Mouse (Mus musculus) megakaryocyte, embryonic 14.5 days (primary cell): Measurements from ENCODE around the gene Paqr5.

ENCODE experiments used
- FLI1 ChIP-seq: IDR thresholded peaks from 2 replicates; pipeline ENCODE4 v1.6.1; 2012; ENCODE audit warnings: low read length, inconsistent platforms, mixed read lengths
- GATA1 ChIP-seq: IDR thresholded peaks from 3 replicates; pipeline ENCODE4 v1.6.1; 2012; ENCODE audit warnings: mixed read lengths, low read length, inconsistent platforms, borderline replicate concordance

GRCm38 (mm10) chr9:61963356-61963755, 63.3 kb downstream of the Paqr5 start:
- TF ChIP-seq FLI1 (no peak), GATA1 (no peak)
